In the genomic region with DNA sequence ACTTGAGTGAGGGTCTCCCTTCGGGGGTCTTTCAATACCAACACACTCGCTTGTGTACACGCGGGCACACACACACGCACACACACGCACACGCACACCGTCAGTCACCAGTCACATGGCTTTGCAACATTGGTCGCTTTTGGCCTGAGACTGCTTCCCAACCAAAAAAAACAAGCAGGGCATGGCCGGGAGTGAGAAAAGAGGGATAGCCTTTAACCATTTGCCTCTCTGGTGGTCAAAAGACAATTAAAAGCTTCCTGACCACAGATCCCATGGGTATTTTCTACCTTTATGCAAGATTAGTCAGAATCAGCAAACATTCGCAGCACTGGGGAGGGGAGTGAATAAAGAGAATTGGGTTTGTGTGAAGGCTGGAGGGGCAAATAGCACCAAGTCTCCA, we compare ENCODE assay signal across 8 mouse cellular contexts. TPM values are rescaled to one million over a fixed set of nuclear protein-coding genes. Genes with fewer than 3 reads are reported as not detected.
DNase-seq lines count a peak whose midpoint lies in the region; ATAC-seq and TF ChIP-seq lines count a peak whose summit lies in the region.

Slc7a3 (minus strand) TSS at position 101 of the 400 bp plus-strand sequence.

- peak within 1 kb of the TSS; percentile 36 for H3K4me3 ChIP-seq in left cerebral cortex, adult 2 months
- H3K4me3 ChIP-seq in embryonic facial prominence, embryonic 12.5 days, result peak within 1 kb of the TSS; percentile 29
- peak within 1 kb of the TSS; percentile 23 for H3K4me3 ChIP-seq in intestine, embryonic 14.5 days (ENCODE audit: low read depth, low read length)
- H3K4me3 ChIP-seq in myocyte, result peak within 1 kb of the TSS; percentile 17
- H3K4me3 ChIP-seq in gastrocnemius, adult 2 months, result no peak within 1 kb of the TSS

- no peaks in the 10 kb centered on the region for H3K79me2 ChIP-seq in myocyte (ENCODE audit: control insufficient read depth, insufficient read depth)

- H3K27ac ChIP-seq in left cerebral cortex, adult 2 months, result no peak within 1 kb of the TSS
- H3K27ac ChIP-seq in embryonic facial prominence, embryonic 12.5 days, result no peak within 1 kb of the TSS
- H3K27ac ChIP-seq in intestine, embryonic 14.5 days (ENCODE audit: low read depth), result no peak within 1 kb of the TSS
- H3K27ac ChIP-seq in gastrocnemius, adult 2 months, result no peak within 1 kb of the TSS

- no peak within 1 kb of the TSS for H3ac ChIP-seq in myocyte (ENCODE audit: control insufficient read depth, insufficient read length)

- intact Hi-C loops in left cerebral cortex, adult 2 months (cut with DNase I), result no loop called here
- intact Hi-C loops in left cerebral cortex, postnatal 25 days (cut with DNase I), result no loop called here
- intact Hi-C loops in gastrocnemius, adult 2 months (cut with DNase I), result no loop called here

- no peak within 1 kb of the TSS for H3K9ac ChIP-seq in embryonic facial prominence, embryonic 12.5 days
- H3K9ac ChIP-seq in intestine, embryonic 14.5 days (ENCODE audit: low read length), result no peak within 1 kb of the TSS

- H3K27me3 ChIP-seq in embryonic facial prominence, embryonic 12.5 days, result peaks cover 19% of the 10 kb centered on the region
- peaks cover 10% of the 10 kb centered on the region; the same call in 1 of the 2 replicates for H3K27me3 ChIP-seq in intestine, embryonic 14.5 days (replicated peaks; ENCODE audit: control insufficient read depth, insufficient read depth, low read length)
- H3K27me3 ChIP-seq in myocyte (ENCODE audit: control insufficient read depth, insufficient read depth, insufficient read length), result no peaks in the 10 kb centered on the region

- DNase-seq in left cerebral cortex, adult 2 months (ENCODE audit: extremely low spot score in 1 of 2, low spot score in 2 of 2), result no peak
- DNase-seq in left cerebral cortex, postnatal 25 days (ENCODE audit: low spot score in 2 of 2), result no peak
- DNase-seq in intestine, embryonic 14.5 days (ENCODE audit: low spot score), result no peak
- no peak for DNase-seq in spleen, postnatal 36 days (ENCODE audit: low spot score in 2 of 2)
- no peak for DNase-seq in gastrocnemius, adult 2 months
- no peak for DNase-seq in right cerebral cortex, postnatal 36 days (ENCODE audit: low spot score in 2 of 2)

- 43% methylated on average over 11 of the region's 11 CpGs for WGBS in embryonic facial prominence, embryonic 12.5 days
- WGBS in intestine, embryonic 14.5 days, result 30% methylated on average over 11 of the region's 11 CpGs

- H3K9me3 ChIP-seq in embryonic facial prominence, embryonic 12.5 days, result no peaks in the 10 kb centered on the region
- no peaks in the 10 kb centered on the region for H3K9me3 ChIP-seq in intestine, embryonic 14.5 days (ENCODE audit: control insufficient read depth, low read length)

- peak within 1 kb of the TSS; percentile 54 for H3K4me2 ChIP-seq in embryonic facial prominence, embryonic 12.5 days (replicated peaks)
- H3K4me2 ChIP-seq in intestine, embryonic 14.5 days (ENCODE audit: low read length), result peak within 1 kb of the TSS; percentile 52
- no peak within 1 kb of the TSS for H3K4me2 ChIP-seq in myocyte (ENCODE audit: low read depth)

- no peak for ATAC-seq in embryonic facial prominence, embryonic 12.5 days (ENCODE audit: insufficient number of reproducible peaks, insufficient read depth, low FRiP score, low TSS enrichment)
- ATAC-seq in intestine, embryonic 14.5 days (replicated peaks; ENCODE audit: low FRiP score, low TSS enrichment, low read depth), result no peak

- H3K4me1 ChIP-seq in embryonic facial prominence, embryonic 12.5 days, result no peaks in the 10 kb centered on the region
- no peaks in the 10 kb centered on the region for H3K4me1 ChIP-seq in intestine, embryonic 14.5 days (replicated peaks; ENCODE audit: control insufficient read depth, insufficient read depth, low read length)

- TF ChIP-seq CTCF in left cerebral cortex, adult 2 months (IDR thresholded peaks at IDR 0.05), result no peak
- TF ChIP-seq CTCF in gastrocnemius, adult 2 months (IDR thresholded peaks at IDR 0.05), result no peak

- no peaks in the 10 kb centered on the region for H3K36me3 ChIP-seq in embryonic facial prominence, embryonic 12.5 days
- no peaks in the 10 kb centered on the region for H3K36me3 ChIP-seq in intestine, embryonic 14.5 days (ENCODE audit: control insufficient read depth, insufficient read depth, low read length)
- H3K36me3 ChIP-seq in myocyte (ENCODE audit: control insufficient read depth, insufficient read depth), result no peaks in the 10 kb centered on the region

- no peak for TF ChIP-seq POLR2A in myocyte (IDR thresholded peaks at IDR 0.05; ENCODE audit: insufficient read length, low read depth)

TF ChIP-seq in myocyte, 11 proteins besides CTCF, POLR2A, EP300 and RAD21:
- TF ChIP-seq MAX (IDR thresholded peaks at IDR 0.05; ENCODE audit: low read depth) (no peak), TCF3 (IDR thresholded peaks at IDR 0.05; ENCODE audit: insufficient read length, low read depth) (no peak), CEBPB (IDR thresholded peaks at IDR 0.05; ENCODE audit: insufficient read depth, poor library complexity, severe bottlenecking) (no peak), USF1 (IDR thresholded peaks at IDR 0.05; ENCODE audit: low read depth) (no peak), SRF (IDR thresholded peaks at IDR 0.05; ENCODE audit: control insufficient read depth, insufficient read length, low read depth) (no peak), REST (IDR thresholded peaks at IDR 0.05; ENCODE audit: insufficient read depth, insufficient read length) (no peak), MYOG (IDR thresholded peaks at IDR 0.05; ENCODE audit: control insufficient read depth in 1 of 3, insufficient read depth in 1 of 3, insufficient read length in 2 of 3, low read depth in 2 of 3) (no peak), POLR2AphosphoS2 (IDR thresholded peaks at IDR 0.05; ENCODE audit: insufficient read length, low read depth) (no peak), E2F4 (IDR thresholded peaks at IDR 0.05; ENCODE audit: insufficient read depth) (no peak), MYOD1 (IDR thresholded peaks at IDR 0.05; ENCODE audit: control insufficient read depth in 1 of 3, insufficient read length in 2 of 3, low read depth in 2 of 3) (no peak), TCF12 (IDR thresholded peaks at IDR 0.05; ENCODE audit: insufficient read depth, poor library complexity, severe bottlenecking) (no peak)

RNA-seq across cellular contexts. Expression of gene Slc7a3, which starts in this region (rescaled TPM):
- 1 to 10 TPM; 7.1 to 8.8 TPM for total RNA-seq in left cerebral cortex, adult 2 months (2021)
- total RNA-seq in left cerebral cortex, postnatal 25 days (2021), result 1 to 10 TPM; 6.7 to 7.4 TPM
- polyA plus RNA-seq in embryonic facial prominence, embryonic 12.5 days (2016; fragmentation: Nextera tagmentation; extraction: Ambion mirVana), result 1.5 TPM in 2 replicates
- 1.4 and 1.5 TPM in 2 replicates for polyA plus RNA-seq in intestine, embryonic 14.5 days (2014; fragmentation: Nextera tagmentation; extraction: Ambion mirVana)
- polyA plus RNA-seq in myocyte (2012; fragmentation: generic; extraction: Trizol), result 19.0 TPM
- total RNA-seq in gastrocnemius, adult 2 months (2021), result not detected

Comparison
In these comparisons a context has a peak if more than half of its experiments do, and no peak if none do; other contexts are left out.
1. RNA of gene Slc7a3 (total RNA-seq): 7.1 to 8.8 TPM in left cerebral cortex, adult 2 months and 6.7 to 7.4 TPM in left cerebral cortex, postnatal 25 days; not detected in gastrocnemius, adult 2 months; every median in the first group is over 4 times any median in the second.